Mouse (Mus musculus): ENCODE measurements at regions not wholly inside any gene's neighbourhood (a gene's known extent, or its start where the extent isn't known, plus 50 kb on each side); places are given as distances from the start of the nearest gene placed in this dataset.
A peak's percentile ranks its signal among the peaks of the same experiment; 100 is the strongest.

DNA sequence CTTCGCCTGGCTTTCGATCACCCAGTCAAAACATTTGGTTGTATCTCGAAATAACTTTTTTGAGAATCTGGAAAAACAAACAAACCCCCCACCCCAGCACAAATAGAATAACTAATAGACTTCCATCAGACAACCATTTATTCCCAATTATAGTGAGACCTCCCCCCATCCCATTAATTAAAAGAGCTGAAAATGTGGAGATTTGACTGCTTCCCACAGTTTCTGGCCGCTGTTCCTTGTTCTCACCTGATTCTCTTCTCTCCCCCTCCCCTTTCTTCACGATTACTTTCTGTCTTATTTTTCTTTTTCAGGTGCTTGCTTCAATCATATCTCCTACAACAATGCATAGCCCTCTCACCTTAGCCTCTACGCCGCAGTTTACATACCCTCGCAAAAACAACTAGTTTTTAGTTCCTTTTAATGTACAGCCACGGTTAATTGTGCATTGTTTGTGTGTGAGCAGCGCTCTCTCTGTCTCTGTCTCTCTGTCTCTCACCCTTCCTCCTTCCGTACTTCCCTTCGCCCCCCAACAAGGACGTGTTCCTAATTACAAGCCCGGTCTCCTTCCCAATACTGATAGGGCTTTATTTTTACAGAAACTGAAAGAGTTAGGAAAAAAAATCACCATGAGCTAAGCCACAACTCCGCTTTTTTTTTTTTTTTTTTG, 80.2 kb downstream of the Kcnrg start:
- Histone ChIP-seq H3K27me3 (ENCODE audit: control insufficient read depth, insufficient read depth, low read length, poor library complexity, severe bottlenecking) (no peaks in the 10 kb centered on the region), H3K36me3 (ENCODE audit: control insufficient read depth, insufficient read depth, low read length, poor library complexity, severe bottlenecking) (no peaks in the 10 kb centered on the region)
- DNase-seq (ENCODE audit: low read depth, low spot score) = peak; percentile 47

GRCm38 (mm10) chr14:61688013-61688520, 80.8 kb downstream of the Kcnrg start:
- Histone ChIP-seq H3K27me3 (ENCODE audit: control insufficient read depth, insufficient read depth, low read length, poor library complexity, severe bottlenecking) (no peaks in the 10 kb centered on the region), H3K36me3 (ENCODE audit: control insufficient read depth, insufficient read depth, low read length, poor library complexity, severe bottlenecking) (no peaks in the 10 kb centered on the region)
- peak; percentile 18 for DNase-seq (ENCODE audit: low read depth, low spot score)

DNA sequence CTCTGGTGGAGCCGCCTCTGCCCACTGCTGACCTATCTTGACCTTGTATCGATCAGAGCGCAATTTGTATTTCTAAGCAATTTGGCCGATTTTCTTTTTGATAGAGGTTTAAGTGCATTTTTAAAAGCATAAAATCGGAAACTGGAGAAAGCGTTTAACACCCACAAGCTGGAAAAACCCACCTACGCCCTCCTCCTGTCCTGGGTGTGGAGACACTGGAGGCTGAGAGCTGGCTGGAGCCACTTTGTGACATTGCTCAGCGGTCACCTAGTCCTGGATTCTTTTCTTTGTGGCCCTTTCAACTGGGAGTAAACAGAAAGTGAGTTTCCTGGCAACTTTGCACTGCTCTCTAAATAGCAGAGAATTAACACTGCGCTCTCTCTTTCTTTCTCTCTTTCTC, 81.4 kb downstream of the Kcnrg start:
- Histone ChIP-seq H3K27me3 (ENCODE audit: control insufficient read depth, insufficient read depth, low read length, poor library complexity, severe bottlenecking) (no peaks in the 10 kb centered on the region), H3K36me3 (ENCODE audit: control insufficient read depth, insufficient read depth, low read length, poor library complexity, severe bottlenecking) (no peaks in the 10 kb centered on the region)
- peak; percentile 32 for DNase-seq (ENCODE audit: low read depth, low spot score)

DNA sequence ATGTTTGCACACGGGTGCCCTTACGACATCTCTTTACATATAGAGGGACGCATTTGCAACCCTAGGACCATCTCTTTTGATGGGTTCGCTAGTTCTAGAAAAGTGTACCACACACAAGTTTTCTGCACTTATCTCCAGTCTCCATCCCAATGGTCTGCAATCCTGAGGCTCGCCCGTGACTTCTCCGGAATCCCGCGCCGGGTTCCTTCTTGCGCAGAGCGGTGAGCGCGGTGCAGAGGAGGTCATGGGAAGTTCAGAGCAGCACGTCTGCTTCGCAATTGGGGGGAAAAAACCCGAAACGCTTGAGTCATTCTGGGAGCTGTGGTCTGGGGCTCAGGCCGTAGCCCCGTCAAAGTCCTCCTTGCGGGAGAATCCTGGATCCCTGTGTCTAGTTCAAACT, 82.0 kb downstream of the Kcnrg start:
- DNase-seq (ENCODE audit: low read depth, low spot score) = peak; percentile 43
- no peaks in the 10 kb centered on the region for H3K27me3 ChIP-seq (ENCODE audit: control insufficient read depth, insufficient read depth, low read length, poor library complexity, severe bottlenecking)
- no peaks in the 10 kb centered on the region for H3K36me3 ChIP-seq (ENCODE audit: control insufficient read depth, insufficient read depth, low read length, poor library complexity, severe bottlenecking)

- DNase-seq (ENCODE audit: low read depth, low spot score) = no peak
- Histone ChIP-seq H3K36me3 (ENCODE audit: control insufficient read depth, insufficient read depth, low read length, poor library complexity, severe bottlenecking) (no peaks in the 10 kb centered on the region), H3K27me3 (ENCODE audit: control insufficient read depth, insufficient read depth, low read length, poor library complexity, severe bottlenecking) (no peaks in the 10 kb centered on the region)
These were observed 82.5 kb downstream of the Kcnrg start for GRCm38 (mm10) chr14:61689776-61690175.

- no peaks in the 10 kb centered on the region for H3K27me3 ChIP-seq (ENCODE audit: control insufficient read depth, insufficient read depth, low read length, poor library complexity, severe bottlenecking)
- H3K36me3 ChIP-seq (ENCODE audit: control insufficient read depth, insufficient read depth, low read length, poor library complexity, severe bottlenecking) = no peaks in the 10 kb centered on the region
- no peak for DNase-seq (ENCODE audit: low read depth, low spot score)
These were observed 84.6 kb downstream of the Kcnrg start for GRCm38 (mm10) chr14:61691785-61692372.

GRCm38 (mm10) chr14:61694796-61695195, 87.5 kb downstream of the Kcnrg start:
- Histone ChIP-seq H3K36me3 (ENCODE audit: control insufficient read depth, insufficient read depth, low read length, poor library complexity, severe bottlenecking) (no peaks in the 10 kb centered on the region), H3K27me3 (ENCODE audit: control insufficient read depth, insufficient read depth, low read length, poor library complexity, severe bottlenecking) (no peaks in the 10 kb centered on the region)

GRCm38 (mm10) chr14:61696290-61696842, 89.1 kb downstream of the Kcnrg start:
- Histone ChIP-seq H3K36me3 (ENCODE audit: control insufficient read depth, insufficient read depth, low read length, poor library complexity, severe bottlenecking) (no peaks in the 10 kb centered on the region), H3K27me3 (ENCODE audit: control insufficient read depth, insufficient read depth, low read length, poor library complexity, severe bottlenecking) (no peaks in the 10 kb centered on the region)
- DNase-seq (ENCODE audit: low read depth, low spot score) = no peak

More at GRCm38 (mm10) chr14:61694796-61695195, 87.5 kb downstream of the Kcnrg start:
- DNase-seq (ENCODE audit: low read depth, low spot score) = no peak

- no peaks in the 10 kb centered on the region for H3K36me3 ChIP-seq (ENCODE audit: control insufficient read depth, insufficient read depth, low read length, poor library complexity, severe bottlenecking)
- no peak for DNase-seq (ENCODE audit: low read depth, low spot score)
- H3K27me3 ChIP-seq (ENCODE audit: control insufficient read depth, insufficient read depth, low read length, poor library complexity, severe bottlenecking) = no peaks in the 10 kb centered on the region
These were observed 89.8 kb downstream of the Kcnrg start for GRCm38 (mm10) chr14:61696886-61697554.

GRCm38 (mm10) chr14:61697704-61698103, 90.4 kb downstream of the Kcnrg start:
- DNase-seq (ENCODE audit: low read depth, low spot score) = no peak
- Histone ChIP-seq H3K27me3 (ENCODE audit: control insufficient read depth, insufficient read depth, low read length, poor library complexity, severe bottlenecking) (no peaks in the 10 kb centered on the region), H3K36me3 (ENCODE audit: control insufficient read depth, insufficient read depth, low read length, poor library complexity, severe bottlenecking) (no peaks in the 10 kb centered on the region)

- no peak for DNase-seq (ENCODE audit: low read depth, low spot score)
- Histone ChIP-seq H3K36me3 (ENCODE audit: control insufficient read depth, insufficient read depth, low read length, poor library complexity, severe bottlenecking) (no peaks in the 10 kb centered on the region), H3K27me3 (ENCODE audit: control insufficient read depth, insufficient read depth, low read length, poor library complexity, severe bottlenecking) (no peaks in the 10 kb centered on the region)
These were observed 91.2 kb downstream of the Kcnrg start for GRCm38 (mm10) chr14:61698358-61699055.

DNA sequence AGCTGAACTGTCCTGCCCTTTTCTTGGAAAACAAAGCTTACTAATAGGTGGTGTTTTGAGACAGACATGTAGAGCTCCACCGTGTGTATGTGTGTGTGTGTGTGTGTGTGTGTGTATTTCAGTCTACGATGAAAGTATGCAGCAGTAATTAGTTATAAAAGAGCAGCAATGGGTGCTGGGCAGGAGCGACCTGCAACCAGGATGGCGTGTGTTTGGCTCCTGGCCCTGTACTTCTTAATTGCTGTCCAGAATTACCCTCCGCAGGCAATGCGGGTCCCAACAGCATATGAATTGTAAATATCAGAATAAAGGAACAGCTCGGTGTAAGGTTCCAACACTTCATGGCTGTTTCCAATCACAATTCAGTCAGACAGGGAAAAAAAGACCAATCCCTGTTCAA, 92.4 kb downstream of the Kcnrg start:
- Histone ChIP-seq H3K27me3 (ENCODE audit: control insufficient read depth, insufficient read depth, low read length, poor library complexity, severe bottlenecking) (no peaks in the 10 kb centered on the region), H3K36me3 (ENCODE audit: control insufficient read depth, insufficient read depth, low read length, poor library complexity, severe bottlenecking) (no peaks in the 10 kb centered on the region)
- no peak for DNase-seq (ENCODE audit: low read depth, low spot score)

DNA sequence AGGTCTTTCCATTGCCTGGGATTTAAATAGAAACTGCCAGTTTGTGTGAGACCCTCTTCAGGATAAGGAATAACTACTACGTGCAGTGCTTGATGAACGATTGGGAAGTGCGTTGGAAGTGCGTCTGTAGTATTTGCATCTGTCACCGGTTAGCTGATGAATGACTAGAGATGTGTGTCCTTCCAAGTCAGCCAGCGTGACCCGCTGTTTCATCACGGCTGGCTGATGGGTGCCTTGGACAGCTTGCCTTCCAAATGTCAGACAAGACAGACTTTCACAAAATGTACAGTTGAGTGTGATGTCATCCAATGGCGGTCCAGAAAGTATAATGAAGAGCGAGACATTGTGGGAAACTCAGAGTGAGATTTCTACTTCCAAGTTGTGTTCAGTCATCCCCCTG, 93.9 kb downstream of the Kcnrg start:
- Histone ChIP-seq H3K36me3 (ENCODE audit: control insufficient read depth, insufficient read depth, low read length, poor library complexity, severe bottlenecking) (no peaks in the 10 kb centered on the region), H3K27me3 (ENCODE audit: control insufficient read depth, insufficient read depth, low read length, poor library complexity, severe bottlenecking) (no peaks in the 10 kb centered on the region)
- DNase-seq (ENCODE audit: low read depth, low spot score) = no peak

DNA sequence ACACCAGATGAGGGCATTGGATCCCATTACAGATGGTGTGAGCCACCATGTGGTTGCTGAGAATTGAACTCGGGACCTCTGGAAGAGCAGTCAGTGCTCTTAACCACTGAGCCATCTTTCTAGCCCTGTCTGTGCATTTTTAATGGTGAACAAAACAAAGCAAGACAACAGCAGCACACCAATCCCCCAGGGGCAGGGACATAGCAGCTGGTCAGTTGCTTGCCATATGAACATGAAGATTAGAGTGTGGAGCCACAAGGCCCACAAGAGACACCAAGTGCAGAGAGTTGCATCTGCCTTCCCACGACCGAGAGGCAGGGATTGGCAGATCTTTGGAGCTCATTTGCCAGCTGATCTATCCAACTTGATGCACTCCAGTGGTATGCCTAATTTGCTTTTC, 96.7 kb downstream of the Kcnrg start:
- Histone ChIP-seq H3K36me3 (ENCODE audit: control insufficient read depth, insufficient read depth, low read length, poor library complexity, severe bottlenecking) (no peaks in the 10 kb centered on the region), H3K27me3 (ENCODE audit: control insufficient read depth, insufficient read depth, low read length, poor library complexity, severe bottlenecking) (no peaks in the 10 kb centered on the region)
- no peak for DNase-seq (ENCODE audit: low read depth, low spot score)

All from splenic B cell, adult 2 months (primary cell).